Mouse (Mus musculus) cerebellum, adult 9-10 months (tissue): ENCODE data around the gene Dhdds.

Source experiments
- DNase-seq: peaks from one replicate; pipeline ENCODE4 v3.0.0; 2022

The Dhdds gene

GRCm38 (mm10) chr4:133943791-133944190 lies 56.9 kb downstream of the Dhdds start:
- DNase-seq, result no peak

- DNase-seq, result no peak
Observed at GRCm38 (mm10) chr4:133942679-133943078, 58.0 kb downstream of the Dhdds start.

DNA sequence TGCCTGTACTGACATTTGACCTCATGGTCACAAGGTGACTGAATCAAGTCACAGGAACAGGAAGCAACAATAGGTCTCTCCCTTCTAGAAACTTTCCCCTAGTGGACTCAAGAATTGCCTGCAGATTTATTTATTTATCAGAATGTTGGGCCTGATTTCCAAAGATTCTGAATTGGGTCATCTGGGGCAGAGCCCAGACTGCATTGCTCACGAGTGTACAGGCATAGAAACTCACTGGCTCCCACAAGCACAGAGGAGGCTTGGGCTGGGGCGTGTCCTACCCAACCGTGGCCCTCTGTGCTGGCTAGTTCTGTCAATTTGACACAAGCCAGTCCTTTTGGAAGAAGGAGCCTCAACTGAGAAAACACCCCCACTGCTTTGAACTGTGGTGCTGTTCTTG lies 59.1 kb downstream of the Dhdds start:
- no peak for DNase-seq

DNA sequence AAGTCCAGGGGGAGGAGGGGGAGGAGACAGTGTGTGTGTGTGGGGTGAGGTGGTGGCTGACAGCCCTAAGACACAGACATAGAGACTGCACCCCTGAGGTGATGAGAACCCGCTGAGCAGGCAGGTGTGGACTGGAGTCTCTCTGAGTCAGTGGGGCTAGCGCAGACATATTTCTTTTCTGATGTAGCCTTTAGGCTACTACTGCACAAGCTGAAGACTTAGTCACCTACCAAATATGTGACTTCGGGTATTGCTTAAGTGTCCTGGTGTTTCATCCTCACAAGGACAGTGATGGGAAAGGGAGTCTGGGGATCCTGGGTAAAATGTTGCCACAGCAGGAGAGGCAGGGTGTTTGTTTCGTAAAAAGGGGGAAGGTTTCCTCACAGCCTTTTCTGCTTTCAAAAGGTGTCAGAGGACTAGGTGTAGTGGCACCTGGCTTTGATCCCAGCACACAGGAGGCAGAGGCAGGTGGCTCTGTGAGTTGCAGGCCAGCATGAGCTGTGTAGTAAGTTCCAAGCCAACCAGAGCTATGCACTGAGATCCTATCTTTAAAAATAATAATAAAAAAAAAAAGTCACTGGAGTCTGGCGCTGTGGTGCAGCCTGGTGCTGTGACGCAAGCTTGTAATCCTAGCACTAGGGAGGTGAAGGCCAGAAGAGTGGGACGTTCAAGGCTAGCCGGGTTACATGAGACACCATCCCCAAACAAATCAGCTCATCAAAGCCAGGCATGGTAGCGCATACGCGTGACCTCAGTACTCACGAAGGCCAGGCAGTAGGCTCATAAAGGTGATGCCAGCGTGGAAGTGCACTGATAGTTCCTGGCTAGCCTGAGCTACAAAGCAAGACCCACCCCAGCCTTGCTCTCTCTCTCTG lies 60.1 kb downstream of the Dhdds start:
- no peak for DNase-seq

- no peak for DNase-seq
Observed at GRCm38 (mm10) chr4:133938077-133938476, 62.6 kb downstream of the Dhdds start.

- no peak for DNase-seq
Observed at GRCm38 (mm10) chr4:133931785-133932184, 68.9 kb downstream of the Dhdds start.

GRCm38 (mm10) chr4:133931349-133931748 lies 69.4 kb downstream of the Dhdds start:
- no peak for DNase-seq

GRCm38 (mm10) chr4:133929278-133929670 lies 71.4 kb downstream of the Dhdds start:
- DNase-seq, result no peak

GRCm38 (mm10) chr4:133928576-133929277 lies 72.0 kb downstream of the Dhdds start:
- no peak for DNase-seq

GRCm38 (mm10) chr4:133925204-133925603 lies 75.5 kb downstream of the Dhdds start:
- no peak for DNase-seq

- no peak for DNase-seq
Observed at GRCm38 (mm10) chr4:133923743-133924142, 77.0 kb downstream of the Dhdds start.
